Mouse (Mus musculus) CH12F3 (cell line): ENCODE data around the gene Fry.

Experiments used
- in situ Hi-C: fragments of 300-500 bp; cut with MboI; formaldehyde crosslinking; loops from 2 replicates; pipeline ENCODE4 v1.14.3; 2020; ENCODE audit warnings: low sequenced_read_pairs

Fry gene

GRCm38 (mm10) chr5:150128432-150128831 is 10.0 kb downstream of the Fry start:
- in situ Hi-C loops: no loop called here

GRCm38 (mm10) chr5:150130144-150130543 is 11.7 kb downstream of the Fry start:
- in situ Hi-C loops: no loop called here

- in situ Hi-C loops: no loop called here
Measured at GRCm38 (mm10) chr5:150131166-150131565, 12.7 kb downstream of the Fry start.

- in situ Hi-C loops: no loop called here
Measured at GRCm38 (mm10) chr5:150134651-150135050, 16.2 kb downstream of the Fry start.

- in situ Hi-C loops: no loop called here
Measured at GRCm38 (mm10) chr5:150135529-150135928, 17.1 kb downstream of the Fry start.

- in situ Hi-C loops: no loop called here
Measured at GRCm38 (mm10) chr5:150137772-150138451, 19.5 kb downstream of the Fry start.

GRCm38 (mm10) chr5:150140513-150140912 is 22.1 kb downstream of the Fry start:
- in situ Hi-C loops: no loop called here

- in situ Hi-C loops: no loop called here
Measured at GRCm38 (mm10) chr5:150145967-150146366, 27.5 kb downstream of the Fry start.

GRCm38 (mm10) chr5:150146612-150147011 is 28.2 kb downstream of the Fry start:
- in situ Hi-C loops: no loop called here

GRCm38 (mm10) chr5:150149725-150150124 is 31.3 kb downstream of the Fry start:
- in situ Hi-C loops: no loop called here

- in situ Hi-C loops: no loop called here
Measured at GRCm38 (mm10) chr5:150150986-150151385, 32.5 kb downstream of the Fry start.

GRCm38 (mm10) chr5:150152071-150152879 is 33.8 kb downstream of the Fry start:
- in situ Hi-C loops: no loop called here

- in situ Hi-C loops: no loop called here
Measured at GRCm38 (mm10) chr5:150152880-150153281, 34.4 kb downstream of the Fry start.

GRCm38 (mm10) chr5:150155388-150155787 is 36.9 kb downstream of the Fry start:
- in situ Hi-C loops: no loop called here

- in situ Hi-C loops: no loop called here
Measured at GRCm38 (mm10) chr5:150156063-150156786, 37.8 kb downstream of the Fry start.

GRCm38 (mm10) chr5:150157682-150158081 is 39.2 kb downstream of the Fry start:
- in situ Hi-C loops: no loop called here

- in situ Hi-C loops: no loop called here
Measured at GRCm38 (mm10) chr5:150159151-150159550, 40.7 kb downstream of the Fry start.

- in situ Hi-C loops: no loop called here
Measured at GRCm38 (mm10) chr5:150161193-150161592, 42.7 kb downstream of the Fry start.

GRCm38 (mm10) chr5:150161898-150162297 is 43.5 kb downstream of the Fry start:
- in situ Hi-C loops: no loop called here

GRCm38 (mm10) chr5:150164671-150165070 is 46.2 kb downstream of the Fry start:
- in situ Hi-C loops: no loop called here

GRCm38 (mm10) chr5:150166811-150167210 is 48.4 kb downstream of the Fry start:
- in situ Hi-C loops: no loop called here

- in situ Hi-C loops: no loop called here
Measured at GRCm38 (mm10) chr5:150167287-150167686, 48.8 kb downstream of the Fry start.
